8 mouse cellular contexts compared by ENCODE assay signal in genomic region chr19:5463791-5464562, GRCm38 (mm10). TPM values are rescaled to one million over a fixed set of nuclear protein-coding genes. Genes with fewer than 3 reads are reported as not detected.
DNase-seq lines count a peak whose midpoint lies in the region; ATAC-seq and TF ChIP-seq lines count a peak whose summit lies in the region.

No protein-coding gene starts in this region.

- peak; percentile 81 for TF ChIP-seq CTCF in bone marrow macrophage, adult 2 months (IDR thresholded peaks at IDR 0.05; ENCODE audit: low read depth, low read length)
- peak; percentile 91 for TF ChIP-seq CTCF in olfactory bulb, adult 2 months (IDR thresholded peaks at IDR 0.05; ENCODE audit: insufficient read depth, low read depth, low read length)

- H3K9ac ChIP-seq in forebrain, embryonic 13.5 days: peak overlapping the region; percentile 62

- intact Hi-C loops in left cerebral cortex, postnatal 4 days (cut with DNase I): no loop called here

- peaks cover 2% of the 10 kb centered on the region; the same call in 1 of the 2 replicates for H3K27me3 ChIP-seq in forebrain, embryonic 13.5 days

- H3K27ac ChIP-seq in bone marrow macrophage, adult 2 months (ENCODE audit: insufficient read depth, low read depth, low read length): no peak overlapping the region
- H3K27ac ChIP-seq in forebrain, embryonic 13.5 days: peak overlapping the region; percentile 70
- peak overlapping the region; percentile 70 for H3K27ac ChIP-seq in olfactory bulb, adult 2 months (ENCODE audit: insufficient read depth, low read depth, low read length)

- TF ChIP-seq POLR2A in bone marrow macrophage, adult 2 months (IDR thresholded peaks at IDR 0.05; ENCODE audit: borderline replicate concordance, low read depth, low read length): no peak
- no peak for TF ChIP-seq POLR2A in olfactory bulb, adult 2 months (IDR thresholded peaks at IDR 0.05; ENCODE audit: insufficient read depth, low read depth, low read length)

- H3K36me3 ChIP-seq in forebrain, embryonic 13.5 days (ENCODE audit: poor library complexity, severe bottlenecking): peaks cover 59% of the 10 kb centered on the region

- ATAC-seq in forebrain, embryonic 13.5 days: peak; percentile 55
- no peak for ATAC-seq in erythroblast, adult 5-6 weeks (replicated peaks; ENCODE audit: low FRiP score, poor library complexity, severe bottlenecking)

- H3K9me3 ChIP-seq in forebrain, embryonic 13.5 days (replicated peaks): no peaks in the 10 kb centered on the region

- H3K4me2 ChIP-seq in forebrain, embryonic 13.5 days: peak overlapping the region; percentile 56

- WGBS in forebrain, embryonic 13.5 days: 40% methylated on average over 15 of the region's 15 CpGs
- 9% methylated on average over 15 of the region's 15 CpGs for WGBS in olfactory bulb, adult 2 months

- H3K4me3 ChIP-seq in bone marrow macrophage, adult 2 months (ENCODE audit: insufficient read depth, low read length): no peak overlapping the region
- peak overlapping the region; percentile 31 for H3K4me3 ChIP-seq in forebrain, embryonic 13.5 days
- H3K4me3 ChIP-seq in olfactory bulb, adult 2 months (ENCODE audit: insufficient read depth, low read depth, low read length): peak overlapping the region; percentile 47

- DNase-seq in left cerebral cortex, postnatal 4 days: peak; percentile 79
- no peak for DNase-seq in left cerebral cortex, adult 9 months (ENCODE audit: low spot score in 2 of 2)
- DNase-seq in hindlimb bud, embryonic 11.5 days (ENCODE audit: extremely low spot score, low read depth, low spot score): peak; percentile 66
- DNase-seq in lung, adult 18-20 months: peak; percentile 60 to 67

- H3K4me1 ChIP-seq in bone marrow macrophage, adult 2 months (ENCODE audit: control insufficient read depth, insufficient read depth, low read length): peaks cover 8% of the 10 kb centered on the region
- H3K4me1 ChIP-seq in forebrain, embryonic 13.5 days: peaks cover 31% of the 10 kb centered on the region
- H3K4me1 ChIP-seq in olfactory bulb, adult 2 months (ENCODE audit: control insufficient read depth, insufficient read depth, low read length): peaks cover 25% of the 10 kb centered on the region

RNA-seq across cellular contexts. Expression of gene Fibp, which starts 3.6 kb away (rescaled TPM):
- total RNA-seq in left cerebral cortex, postnatal 4 days (2021): 100 to 1,000 TPM; 124 to 139 TPM
- polyA plus RNA-seq in bone marrow macrophage, adult 2 months (2012; ENCODE audit: insufficient read depth, insufficient read length, missing spikeins): 69.7 and 70.6 TPM in 2 replicates
- 153 and 155 TPM in 2 replicates for polyA plus RNA-seq in forebrain, embryonic 13.5 days (2015; fragmentation: Nextera tagmentation; extraction: Ambion mirVana)
- not detected in 2 replicates for polyA plus RNA-seq in olfactory bulb, adult 2 months (2012; ENCODE audit: insufficient read depth, insufficient read length, low replicate concordance, missing spikeins)
- total RNA-seq in erythroblast, adult 5-6 weeks (2015; ENCODE audit: low replicate concordance): 13.2 and 15.2 TPM in 2 replicates
- total RNA-seq in erythroblast, adult 5-6 weeks (2017; ENCODE audit: low replicate concordance): 17.6 and 19.0 TPM in 2 replicates

RNA-seq across cellular contexts. Expression of gene Ctsw, which starts 4.3 kb away (rescaled TPM):
- 1 to 10 TPM; 1.3 to 2.1 TPM for total RNA-seq in left cerebral cortex, postnatal 4 days (2021)
- not detected in 2 replicates for polyA plus RNA-seq in bone marrow macrophage, adult 2 months (2012; ENCODE audit: insufficient read depth, insufficient read length, missing spikeins)
- polyA plus RNA-seq in forebrain, embryonic 13.5 days (2015; fragmentation: Nextera tagmentation; extraction: Ambion mirVana): 4.4 and 5.4 TPM in 2 replicates
- polyA plus RNA-seq in olfactory bulb, adult 2 months (2012; ENCODE audit: insufficient read depth, insufficient read length, low replicate concordance, missing spikeins): not detected in 2 replicates
- total RNA-seq in erythroblast, adult 5-6 weeks (2015; ENCODE audit: low replicate concordance): not detected in 2 replicates
- not detected in 2 replicates for total RNA-seq in erythroblast, adult 5-6 weeks (2017; ENCODE audit: low replicate concordance)

RNA-seq across cellular contexts. Expression of gene Ccdc85b, which starts 6.3 kb away (rescaled TPM):
- total RNA-seq in left cerebral cortex, postnatal 4 days (2021): 10 to 100 TPM; 20.8 to 21.6 TPM
- polyA plus RNA-seq in bone marrow macrophage, adult 2 months (2012; ENCODE audit: insufficient read depth, insufficient read length, missing spikeins): 3.6 and 4.2 TPM in 2 replicates
- 6.5 and 7.1 TPM in 2 replicates for polyA plus RNA-seq in forebrain, embryonic 13.5 days (2015; fragmentation: Nextera tagmentation; extraction: Ambion mirVana)
- not detected in 2 replicates for polyA plus RNA-seq in olfactory bulb, adult 2 months (2012; ENCODE audit: insufficient read depth, insufficient read length, low replicate concordance, missing spikeins)
- 0.38 TPM in 1 of 2 replicates, not detected in the other for total RNA-seq in erythroblast, adult 5-6 weeks (2015; ENCODE audit: low replicate concordance)
- total RNA-seq in erythroblast, adult 5-6 weeks (2017; ENCODE audit: low replicate concordance): 0.14 and 0.17 TPM in 2 replicates

RNA-seq across cellular contexts. Expression of gene Efemp2, which starts 9.8 kb away (rescaled TPM):
- 10 to 100 TPM; 23.7 to 25.4 TPM for total RNA-seq in left cerebral cortex, postnatal 4 days (2021)
- polyA plus RNA-seq in bone marrow macrophage, adult 2 months (2012; ENCODE audit: insufficient read depth, insufficient read length, missing spikeins): 9.1 and 11.3 TPM in 2 replicates
- polyA plus RNA-seq in forebrain, embryonic 13.5 days (2015; fragmentation: Nextera tagmentation; extraction: Ambion mirVana): 30.7 and 31.1 TPM in 2 replicates
- not detected in 2 replicates for polyA plus RNA-seq in olfactory bulb, adult 2 months (2012; ENCODE audit: insufficient read depth, insufficient read length, low replicate concordance, missing spikeins)
- not detected in 2 replicates for total RNA-seq in erythroblast, adult 5-6 weeks (2015; ENCODE audit: low replicate concordance)
- 3.4 TPM in 1 of 2 replicates, not detected in the other for total RNA-seq in erythroblast, adult 5-6 weeks (2017; ENCODE audit: low replicate concordance)

RNA-seq across cellular contexts. Expression of gene Fosl1, which starts 16.6 kb away (rescaled TPM):
- not detected for total RNA-seq in left cerebral cortex, postnatal 4 days (2021)
- polyA plus RNA-seq in bone marrow macrophage, adult 2 months (2012; ENCODE audit: insufficient read depth, insufficient read length, missing spikeins): 0.50 and 1.6 TPM in 2 replicates
- polyA plus RNA-seq in forebrain, embryonic 13.5 days (2015; fragmentation: Nextera tagmentation; extraction: Ambion mirVana): not detected in 2 replicates
- polyA plus RNA-seq in olfactory bulb, adult 2 months (2012; ENCODE audit: insufficient read depth, insufficient read length, low replicate concordance, missing spikeins): not detected in 2 replicates
- 0.42 TPM in 1 of 2 replicates, not detected in the other for total RNA-seq in erythroblast, adult 5-6 weeks (2015; ENCODE audit: low replicate concordance)
- total RNA-seq in erythroblast, adult 5-6 weeks (2017; ENCODE audit: low replicate concordance): not detected in 2 replicates

Comparison
In these comparisons a context has a peak if more than half of its experiments do, and no peak if none do; other contexts are left out.
1. DNase-seq: peak in left cerebral cortex, postnatal 4 days (single experiment), hindlimb bud, embryonic 11.5 days (single experiment) and lung, adult 18-20 months (2 of 2); none in left cerebral cortex, adult 9 months (0 of 2).
2. RNA of gene Fibp, which starts 3.6 kb away (polyA plus RNA-seq): 153 to 155 TPM in forebrain, embryonic 13.5 days and 69.7 to 70.6 TPM in bone marrow macrophage, adult 2 months; not detected in olfactory bulb, adult 2 months; every median in the first group is over 10 times any median in the second.